Mouse (Mus musculus): ENCODE data around the gene Slc26a9. TPM values are rescaled to one million over a fixed set of nuclear protein-coding genes. Genes with fewer than 3 reads are reported as not detected.

Gene Slc26a9
- total RNA-seq, 2 experiments from 2014 or later, result not detected

Other genes with a start within 250 kb of the Slc26a9 start
- 10 to 100 TPM; 22.6 to 22.9 TPM for gene Srgap2, start 216.7 kb upstream of the Slc26a9 start, total RNA-seq (2021)
- 1 to 10 TPM in 1 of 2 experiments, under 1 TPM in 1; 0.83 to 1.1 TPM for gene Fam72a, start 216.1 kb upstream of the Slc26a9 start, total RNA-seq (2021)
- not detected for gene Avpr1b, start 144.8 kb upstream of the Slc26a9 start, total RNA-seq (2021)
- gene Ctse, start 105.7 kb upstream of the Slc26a9 start, total RNA-seq (2021), result under 1 TPM; 0.46 to 0.90 TPM
- 1 to 10 TPM; 4.3 to 6.1 TPM for gene Rab7b, start 55.3 kb upstream of the Slc26a9 start, total RNA-seq (2021)
- 10 to 100 TPM; 12.9 to 18.0 TPM for gene Pm20d1, start 53.4 kb downstream of the Slc26a9 start, total RNA-seq (2021)
- 10 to 100 TPM; 29.4 to 41.6 TPM for gene Slc41a1, start 83.5 kb downstream of the Slc26a9 start, total RNA-seq (2021)
- 10 to 100 TPM; 14.2 to 14.5 TPM for gene Rab29, start 123.2 kb downstream of the Slc26a9 start, total RNA-seq (2021)
- gene Nucks1, start 166.5 kb downstream of the Slc26a9 start, total RNA-seq (2021), result 100 to 1,000 TPM; 107 to 130 TPM
- 10 to 100 TPM; 22.9 to 33.6 TPM for gene Slc45a3, start 218.9 kb downstream of the Slc26a9 start, total RNA-seq (2021)

Measured in adrenal gland, adult 18-20 months (tissue).